Mouse (Mus musculus): ENCODE data around the gene Rufy3.

DNA sequence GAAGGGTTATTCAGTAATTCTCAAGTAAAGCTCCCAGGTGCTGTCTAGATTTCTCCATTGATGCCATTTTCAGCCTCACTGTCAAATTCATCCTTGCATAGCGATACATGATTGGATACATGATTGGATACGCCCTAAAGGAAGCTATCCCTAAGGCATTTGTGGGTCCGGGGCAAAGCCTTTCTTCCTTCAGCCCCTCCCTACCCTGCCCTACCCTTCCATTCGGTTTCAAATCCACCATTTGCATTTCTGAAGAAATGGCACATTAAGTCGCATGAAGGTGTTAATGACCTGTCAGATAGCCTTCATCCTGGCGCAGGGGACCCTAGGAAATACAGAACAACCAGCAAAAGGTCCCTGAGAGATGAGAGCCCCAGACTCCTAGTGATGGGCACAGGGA lies 120.5 kb downstream of the Rufy3 start:
- TF ChIP-seq CTCF (IDR thresholded peaks at IDR 0.05; ENCODE audit: borderline replicate concordance, control insufficient read depth, extremely low read depth, insufficient read depth, low read length, poor library complexity): no peak
- TF ChIP-seq POLR2A (IDR thresholded peaks at IDR 0.05; ENCODE audit: control insufficient read depth, extremely low read depth, insufficient read depth, low read length, poor library complexity): no peak
